Mouse (Mus musculus) MEL (cell line): ENCODE measurements around the gene Reg1. TPM values are rescaled to one million over a fixed set of nuclear protein-coding genes. Genes with fewer than 3 reads are reported as not detected.
A peak's percentile ranks its signal among the peaks of the same experiment; 100 is the strongest.

ENCODE experiments used
- DNase-seq: peaks from one replicate; pipeline ENCODE4 v3.0.0; 2011; ENCODE audit warnings: low read depth, low spot score
- H3K27ac ChIP-seq: 2 replicates; pipeline ENCODE4 v1.5.1; 2012; ENCODE audit warnings: low read depth, mild to moderate bottlenecking, control low read depth, low read length, moderate library complexity; ENCODE audit not compliant: control insufficient read depth
- H3K27me3 ChIP-seq, 2 experiments: fragments of 150-350 bp in 1 of 2; sonication (generic) in 1 of 2; 2 replicates each; pipeline ENCODE4 v1.6.1; 2012; ENCODE audit warnings: low read length in 2 of 2, mild to moderate bottlenecking in 2 of 2, improper control_type of control experiment in 1 of 2, moderate library complexity in 1 of 2; ENCODE audit not compliant: insufficient read depth in 2 of 2, control insufficient read depth in 1 of 2
- H3K36me3 ChIP-seq, 2 experiments: 2 replicates each; pipeline ENCODE4 v1.6.1; 2012 to 2014; ENCODE audit warnings: low read length in 2 of 2, improper control_type of control experiment in 1 of 2, inconsistent platforms in 1 of 2, mild to moderate bottlenecking in 1 of 2; ENCODE audit not compliant: insufficient read depth in 2 of 2, control insufficient read depth in 1 of 2
- H3K4me1 ChIP-seq, 2 experiments: fragments of 150-350 bp in 1 of 2; sonication (generic) in 1 of 2; 2 replicates each; pipeline ENCODE4 v1.6.1; 2012; ENCODE audit warnings: low read length in 2 of 2, improper control_type of control experiment in 1 of 2, mild to moderate bottlenecking in 1 of 2; ENCODE audit not compliant: insufficient read depth in 2 of 2, control insufficient read depth in 1 of 2
- H3K4me3 ChIP-seq, 2 experiments: fragments of 150-350 bp in 1 of 2; sonication (generic) in 1 of 2; 2 replicates each; pipeline ENCODE4 v1.5.1; 2012; ENCODE audit warnings: low read depth in 2 of 2, low read length in 2 of 2, mild to moderate bottlenecking in 2 of 2, moderate library complexity in 2 of 2, control low read depth in 1 of 2, improper control_type of control experiment in 1 of 2; ENCODE audit not compliant: control insufficient read depth in 1 of 2, insufficient read depth in 1 of 2
- H3K79me2 ChIP-seq: 2 replicates; pipeline ENCODE4 v1.6.1; 2012; ENCODE audit warnings: mild to moderate bottlenecking, low read length, moderate library complexity; ENCODE audit not compliant: control insufficient read depth, poor library complexity, insufficient read depth
- H3K9ac ChIP-seq: 2 replicates; pipeline ENCODE4 v1.6.1; 2012; ENCODE audit warnings: low read depth, mild to moderate bottlenecking, control low read depth, low read length, moderate library complexity; ENCODE audit not compliant: control insufficient read depth, poor library complexity, severe bottlenecking
- H3K9me3 ChIP-seq: fragments of 150-350 bp; sonication (generic); replicated peaks from 2 replicates; pipeline ENCODE4 v1.6.1; 2012; ENCODE audit warnings: mild to moderate bottlenecking, low read length, improper control_type of control experiment, moderate library complexity; ENCODE audit not compliant: insufficient read depth
- CHD1 ChIP-seq: IDR thresholded peaks from 2 replicates; pipeline ENCODE4 v1.6.1; 2012; ENCODE audit warnings: low read depth, mild to moderate bottlenecking, inconsistent platforms, low read length, improper control_type of control experiment
- CHD2 ChIP-seq: IDR thresholded peaks from 2 replicates; pipeline ENCODE4 v1.6.1; 2011; ENCODE audit warnings: low read length, improper control_type of control experiment
- CTCF ChIP-seq, 3 experiments: IDR thresholded peaks in 2 of 3; conservative IDR thresholded peaks in 1 of 3; 2 replicates each; pipeline ENCODE4 v1.5.1; 2011 to 2012; ENCODE audit warnings: low read length in 3 of 3, low read depth in 2 of 3, mild to moderate bottlenecking in 2 of 3, improper control_type of control experiment in 1 of 3, inconsistent platforms in 1 of 3, mixed read lengths in 1 of 3, moderate library complexity in 1 of 3; ENCODE audit not compliant: control insufficient read depth in 1 of 3, insufficient read depth in 1 of 3, poor library complexity in 1 of 3, severe bottlenecking in 1 of 3
- HCFC1 ChIP-seq: IDR thresholded peaks from 2 replicates; pipeline ENCODE4 v1.6.1; 2012; ENCODE audit warnings: low read depth, mild to moderate bottlenecking, inconsistent platforms, low read length, improper control_type of control experiment, moderate library complexity
- KAT2A ChIP-seq: conservative IDR thresholded peaks from 2 replicates; pipeline ENCODE4 v1.6.1; 2012; ENCODE audit warnings: low read depth, low read length, improper control_type of control experiment, inconsistent platforms
- MAFK ChIP-seq: IDR thresholded peaks from 2 replicates; pipeline ENCODE4 v1.6.1; 2011; ENCODE audit warnings: low read depth, mild to moderate bottlenecking, low read length, improper control_type of control experiment, borderline replicate concordance
- POLR2A ChIP-seq, 2 experiments: IDR thresholded peaks; 2 replicates each; pipeline ENCODE4 v1.6.1; 2011 to 2012; ENCODE audit warnings: low read length in 2 of 2, mild to moderate bottlenecking in 2 of 2, control low read depth in 1 of 2, improper control_type of control experiment in 1 of 2, low read depth in 1 of 2, moderate library complexity in 1 of 2; ENCODE audit not compliant: control insufficient read depth in 1 of 2, insufficient read depth in 1 of 2, poor library complexity in 1 of 2
- POLR2AphosphoS5 ChIP-seq: IDR thresholded peaks from 2 replicates; pipeline ENCODE4 v1.6.1; 2012; ENCODE audit warnings: low read depth, borderline replicate concordance, mild to moderate bottlenecking, inconsistent platforms, low read length, moderate library complexity, mixed read lengths
- SIN3A ChIP-seq: IDR thresholded peaks from 2 replicates; pipeline ENCODE4 v1.6.1; 2012; ENCODE audit warnings: low read length, improper control_type of control experiment, inconsistent platforms
- SMC3 ChIP-seq: IDR thresholded peaks from 2 replicates; pipeline ENCODE4 v1.6.1; 2011; ENCODE audit warnings: low read depth, low read length, improper control_type of control experiment
- TCF12 ChIP-seq: IDR thresholded peaks from 2 replicates; pipeline ENCODE4 v1.6.1; 2014; ENCODE audit warnings: low read depth, mild to moderate bottlenecking, inconsistent platforms, low read length, improper control_type of control experiment, moderate library complexity
- UBTF ChIP-seq: IDR thresholded peaks from 2 replicates; pipeline ENCODE4 v1.6.1; 2012; ENCODE audit warnings: low read depth, mild to moderate bottlenecking, inconsistent platforms, low read length, improper control_type of control experiment, moderate library complexity, borderline replicate concordance; ENCODE audit not compliant: insufficient read depth
- USF2 ChIP-seq, 2 experiments: IDR thresholded peaks; 2 replicates each; pipeline ENCODE4 v1.6.1; 2011 to 2012; ENCODE audit warnings: improper control_type of control experiment in 2 of 2, low read length in 2 of 2, borderline replicate concordance in 1 of 2, inconsistent platforms in 1 of 2, low read depth in 1 of 2, mild to moderate bottlenecking in 1 of 2; ENCODE audit not compliant: insufficient read depth in 1 of 2
- ZMIZ1 ChIP-seq: IDR thresholded peaks from 2 replicates; pipeline ENCODE4 v1.6.1; 2012; ENCODE audit warnings: low read depth, mild to moderate bottlenecking, inconsistent platforms, low read length, improper control_type of control experiment, moderate library complexity
- polyA plus RNA-seq, 2 experiments: library from polyadenylated mRNA; stranded (reverse) in 1 of 2; unstranded in 1 of 2; fragments of >175 nt in 1 of 2; fragments of >200 nt in 1 of 2; gene quantifications; 2 replicates each; pipeline versions ENCODE4 v1.2.1 to v1.2.4; 2012; ENCODE audit warnings: low replicate concordance in 2 of 2, low read depth in 1 of 2; ENCODE audit not compliant: insufficient read length in 2 of 2, insufficient read depth in 1 of 2, missing spikeins in 1 of 2
- total RNA-seq: library from RNA; depleted of rRNA; stranded (reverse); fragments of 300-350 nt; gene quantifications from 2 replicates; pipeline ENCODE4 v1.2.3, GENCODE M21; 2012

Reg1 gene
- total and polyA plus RNA-seq, 3 experiments, result not detected

GRCm38 (mm10) chr6:78452804-78453203 lies 30.3 kb downstream of the Reg1 start:
- Histone ChIP-seq H3K79me2 (no peaks in the 10 kb centered on the region), H3K4me1 (no peaks in the 10 kb centered on the region), H3K9me3 (no peaks in the 10 kb centered on the region), H3K27ac (no peak overlapping the region), H3K27me3 (no peaks in the 10 kb centered on the region), H3K4me3 (no peak overlapping the region), H3K36me3 (no peaks in the 10 kb centered on the region), H3K9ac (no peak overlapping the region)
- DNase-seq, result no peak
- TF ChIP-seq CHD2, result no peak
- TF ChIP-seq POLR2A (IDR thresholded peaks at IDR 0.05; ENCODE audit: control insufficient read depth in 1 of 2, insufficient read depth in 1 of 2, low read depth in 1 of 2, low read length in 2 of 2, poor library complexity in 1 of 2), result no peak
- TF ChIP-seq MAFK, result peak; percentile 52; the same call in 1 of the 2 replicates

DNA sequence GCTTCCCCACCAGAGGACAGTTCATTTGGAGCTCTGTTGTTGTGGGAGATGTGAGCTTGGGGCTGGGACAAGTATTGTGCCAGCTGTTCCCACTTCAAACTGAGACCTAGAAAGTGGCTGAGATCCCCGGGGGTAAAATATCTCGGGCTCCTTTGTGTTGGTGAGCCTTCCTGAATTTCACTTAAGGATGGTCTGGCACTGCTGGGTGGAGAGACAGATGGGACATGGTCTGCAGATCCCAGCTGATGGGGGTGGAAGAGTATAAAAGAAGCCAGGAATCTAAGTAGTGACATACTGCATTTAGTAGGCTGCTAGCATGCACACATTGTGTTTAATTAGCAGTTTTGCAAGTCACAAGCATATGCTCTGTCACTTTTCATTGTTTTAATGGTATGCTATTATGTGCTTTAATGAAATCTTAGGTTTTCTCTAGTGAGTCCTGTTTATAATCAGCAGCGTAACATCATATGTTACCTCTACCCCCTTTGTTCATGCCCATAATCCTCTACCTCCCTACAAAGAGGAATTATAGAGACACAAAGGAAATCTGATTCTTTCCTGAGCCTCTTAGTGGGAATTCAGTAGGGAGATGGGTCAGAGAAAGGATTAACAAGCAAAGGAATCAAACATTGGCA lies 37.8 kb downstream of the Reg1 start:
- no peaks in the 10 kb centered on the region for H3K79me2 ChIP-seq
- no peak for DNase-seq
- TF ChIP-seq USF2 (IDR thresholded peaks at IDR 0.05; ENCODE audit: borderline replicate concordance in 1 of 2, insufficient read depth in 1 of 2, low read depth in 1 of 2, low read length in 2 of 2) (no peak), CHD1 (no peak), CTCF (IDR thresholded peaks at IDR 0.05 in 2 of 3, conservative IDR thresholded peaks at IDR 0.05 in 1 of 3; ENCODE audit: control insufficient read depth in 1 of 3, insufficient read depth in 1 of 3, low read depth in 2 of 3, low read length in 3 of 3, poor library complexity in 1 of 3, severe bottlenecking in 1 of 3) (no peak), TCF12 (no peak), ZMIZ1 (no peak), SMC3 (no peak)
- H3K27ac ChIP-seq, result no peak overlapping the region
- H3K9me3 ChIP-seq, result no peaks in the 10 kb centered on the region
- no peaks in the 10 kb centered on the region for H3K36me3 ChIP-seq
- no peaks in the 10 kb centered on the region for H3K27me3 ChIP-seq
- no peak overlapping the region for H3K9ac ChIP-seq
- no peak overlapping the region for H3K4me3 ChIP-seq
- H3K4me1 ChIP-seq, result no peaks in the 10 kb centered on the region

- H3K9me3 ChIP-seq, result no peaks in the 10 kb centered on the region
- H3K79me2 ChIP-seq, result no peaks in the 10 kb centered on the region
- H3K27me3 ChIP-seq, result no peaks in the 10 kb centered on the region
- DNase-seq, result no peak
- no peaks in the 10 kb centered on the region for H3K4me1 ChIP-seq
- H3K36me3 ChIP-seq, result no peaks in the 10 kb centered on the region
- no peak overlapping the region for H3K9ac ChIP-seq
- TF ChIP-seq SIN3A (no peak), HCFC1 (no peak), USF2 (IDR thresholded peaks at IDR 0.05; ENCODE audit: borderline replicate concordance in 1 of 2, insufficient read depth in 1 of 2, low read depth in 1 of 2, low read length in 2 of 2) (no peak), POLR2A (IDR thresholded peaks at IDR 0.05; ENCODE audit: control insufficient read depth in 1 of 2, insufficient read depth in 1 of 2, low read depth in 1 of 2, low read length in 2 of 2, poor library complexity in 1 of 2) (no peak), KAT2A (no peak), CHD1 (no peak), MAFK (no peak), ZMIZ1 (no peak), UBTF (no peak), TCF12 (no peak), POLR2AphosphoS5 (no peak)
- H3K4me3 ChIP-seq, result no peak overlapping the region
- H3K27ac ChIP-seq, result no peak overlapping the region
Measured at GRCm38 (mm10) chr6:78462360-78462759, 39.8 kb downstream of the Reg1 start.
